Mouse (Mus musculus) liver, embryonic 13.5 days (tissue): ENCODE results near the gene 1700020N01Rik. TPM values are rescaled to one million over a fixed set of nuclear protein-coding genes. Genes with fewer than 3 reads are reported as not detected.

ENCODE experiments used
- polyA plus RNA-seq: library from polyadenylated mRNA; unstranded; fragments of >200 nt; fragmentation: Nextera tagmentation; extraction: Ambion mirVana; gene quantifications from 2 replicates; pipeline ENCODE4 v1.2.1, GENCODE M21; 2015

The 1700020N01Rik gene
- polyA plus RNA-seq, 1 experiment from 2014 or later: not detected

Other genes starting within 250 kb of the 1700020N01Rik start
- 10.8 and 14.6 TPM in 2 replicates for gene Aldh8a1, start 215.9 kb upstream of the 1700020N01Rik start, polyA plus RNA-seq